Mouse (Mus musculus) frontal cortex, postnatal 36 days (tissue): Measurements from ENCODE around the gene Rps6kc1.

Source experiments
- DNase-seq, 2 experiments: peaks; one replicate each; pipeline ENCODE4 v3.0.0; 2022; ENCODE audit warnings: low spot score in 2 of 2

The Rps6kc1 gene

DNA sequence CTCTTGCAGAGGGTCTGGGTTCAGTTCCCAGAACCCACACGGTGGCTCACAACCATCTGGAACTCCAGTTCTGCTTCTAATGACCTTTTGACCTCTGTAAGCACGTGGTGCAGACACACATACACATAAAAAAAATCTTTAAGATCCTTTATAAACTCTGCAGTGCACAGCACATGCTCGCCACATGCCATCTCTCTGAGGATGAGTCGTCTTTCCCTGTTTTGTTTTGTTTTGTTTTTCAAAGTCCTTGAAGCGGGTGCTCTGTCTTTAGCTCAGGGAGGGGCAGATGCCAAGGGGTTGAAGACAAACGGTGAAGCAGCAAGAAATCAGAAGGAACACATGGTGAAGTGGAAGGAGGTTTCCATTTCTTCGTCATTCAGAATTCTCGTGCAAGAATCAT, 143.9 kb downstream of the Rps6kc1 start:
- DNase-seq = no peak

DNA sequence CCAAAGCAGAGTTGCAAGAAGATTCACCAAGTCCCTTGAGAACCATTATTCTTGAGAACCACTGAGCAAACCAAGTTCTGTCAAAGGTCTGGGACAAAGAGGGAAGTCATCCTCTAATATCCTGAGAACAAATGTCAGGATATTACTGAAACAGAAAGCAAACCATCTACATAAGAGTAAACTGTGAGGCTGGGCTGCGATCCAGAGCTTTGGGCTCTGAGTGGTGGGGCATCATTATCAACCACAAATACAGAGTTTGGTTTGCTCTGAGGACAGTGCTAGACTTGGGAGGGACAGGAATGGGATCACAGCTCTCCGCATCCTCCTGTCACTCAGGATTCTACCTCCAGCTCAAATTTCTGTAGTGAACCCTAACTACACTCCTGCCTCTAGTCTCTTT, 144.8 kb downstream of the Rps6kc1 start:
- no peak for DNase-seq

DNA sequence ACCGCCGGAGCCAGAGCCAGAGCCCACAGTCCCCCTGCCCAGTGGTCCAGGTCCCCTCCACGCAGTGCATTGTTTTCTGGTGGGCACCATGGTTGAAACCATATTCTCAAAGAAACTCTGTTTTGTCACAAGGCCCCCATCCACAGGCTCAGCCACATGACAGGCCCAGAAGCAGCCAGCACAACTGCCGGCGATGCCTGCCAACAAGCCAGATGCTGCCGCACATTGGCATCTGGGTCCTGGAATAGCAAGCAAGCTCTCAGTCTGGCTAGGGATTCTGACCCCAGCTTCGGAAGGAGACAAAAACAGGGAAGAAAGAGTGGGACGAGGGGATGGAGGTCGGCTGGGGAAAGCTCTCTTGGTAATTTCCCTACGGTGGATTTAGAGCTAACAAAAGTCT, 147.8 kb downstream of the Rps6kc1 start:
- peak; percentile 34 to 58 for DNase-seq

DNA sequence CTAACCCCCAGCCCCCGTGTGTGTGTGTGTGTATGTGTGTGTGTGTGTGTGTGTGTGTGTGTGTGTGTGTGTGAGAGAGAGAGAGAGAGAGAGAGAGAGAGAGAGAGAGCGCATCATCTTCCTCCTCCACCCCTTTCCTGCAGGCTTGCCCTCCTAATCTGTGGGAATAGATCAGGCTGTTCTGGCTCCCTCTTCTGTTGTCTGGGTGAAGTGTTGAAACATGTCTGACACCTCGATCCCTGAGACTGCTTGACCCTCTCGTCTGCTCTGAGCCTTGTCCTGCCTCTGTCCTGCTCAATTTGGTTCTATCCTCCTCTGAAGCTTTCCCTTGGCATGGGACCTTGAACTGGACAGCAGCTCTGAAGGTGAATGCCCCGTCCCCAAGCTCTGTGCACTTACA, 149.8 kb downstream of the Rps6kc1 start:
- DNase-seq = no peak

DNA sequence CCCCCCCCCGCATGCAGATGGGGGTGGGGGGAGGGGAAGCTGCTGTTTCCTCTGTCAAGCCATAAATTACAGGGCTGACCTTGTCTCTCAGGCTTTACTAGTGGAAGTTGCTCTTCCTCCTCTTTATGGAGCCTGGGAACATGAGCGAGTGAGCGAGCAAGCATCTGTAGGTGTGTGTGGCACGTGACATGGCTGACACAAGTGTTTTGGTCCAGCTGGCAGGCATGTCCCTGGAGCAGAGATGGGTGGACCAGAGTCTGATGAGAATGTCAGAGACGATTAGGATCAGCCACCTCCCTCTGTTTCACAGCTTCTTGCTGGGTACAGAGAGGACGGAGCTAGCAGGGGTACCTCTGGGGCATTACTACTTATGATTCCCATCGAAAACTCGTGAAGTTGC, 153.7 kb downstream of the Rps6kc1 start:
- no peak for DNase-seq

DNA sequence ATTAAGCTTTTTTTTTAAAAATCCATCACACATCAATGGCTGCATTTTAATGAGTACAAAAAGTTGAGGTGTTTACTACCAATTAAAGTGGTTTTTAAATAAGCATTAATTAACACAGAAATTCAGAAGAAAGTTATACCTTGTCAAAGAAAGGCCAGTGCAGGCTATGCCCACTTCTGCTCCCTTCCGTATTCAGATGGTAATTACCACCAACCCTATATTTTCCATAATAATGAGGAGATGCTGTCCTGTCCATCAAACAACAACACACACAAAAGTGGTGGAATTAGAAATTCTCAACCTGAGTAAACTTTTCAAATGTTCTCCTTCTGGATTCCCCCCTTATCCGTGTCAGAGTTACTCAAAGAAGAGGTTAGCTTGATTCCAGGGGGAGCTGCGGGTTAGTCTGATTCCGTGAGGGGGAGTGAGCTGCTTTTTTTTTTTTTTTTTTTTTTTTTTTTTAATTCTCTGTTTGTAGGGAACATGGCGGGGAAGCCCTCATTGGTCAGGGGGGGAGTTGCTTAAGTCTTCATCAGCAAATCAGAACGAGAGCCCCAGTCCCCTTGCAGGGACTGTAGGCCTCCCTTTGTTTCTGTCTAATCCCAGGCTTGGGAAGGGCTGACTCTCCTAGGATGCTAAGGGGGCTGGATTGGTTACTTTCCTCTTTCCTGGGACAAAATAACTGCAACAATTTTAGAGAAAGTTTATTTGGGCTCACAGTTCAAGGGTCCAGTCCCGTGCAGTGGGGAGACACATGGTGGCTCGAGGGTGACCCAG, 159.6 kb downstream of the Rps6kc1 start:
- no peak for DNase-seq

DNA sequence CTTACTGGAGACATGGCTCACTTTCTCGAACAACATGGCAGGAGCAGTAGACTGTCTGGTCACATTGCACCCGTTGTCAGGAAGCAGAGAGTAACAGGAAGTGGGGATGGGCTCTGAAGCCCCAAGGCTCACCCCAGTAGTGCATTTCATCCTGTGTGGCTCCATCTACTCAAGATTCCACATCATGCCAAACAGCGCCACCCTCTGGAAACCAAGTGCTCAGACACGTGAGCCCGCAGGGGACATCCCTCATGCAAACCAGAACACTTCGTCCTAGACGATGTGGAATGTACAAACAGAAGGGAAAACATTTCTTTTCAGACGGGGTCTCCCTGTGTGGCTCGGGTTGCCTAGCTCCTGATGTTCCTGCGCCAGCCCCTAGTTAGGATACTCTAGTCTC, 162.6 kb downstream of the Rps6kc1 start:
- no peak for DNase-seq

DNA sequence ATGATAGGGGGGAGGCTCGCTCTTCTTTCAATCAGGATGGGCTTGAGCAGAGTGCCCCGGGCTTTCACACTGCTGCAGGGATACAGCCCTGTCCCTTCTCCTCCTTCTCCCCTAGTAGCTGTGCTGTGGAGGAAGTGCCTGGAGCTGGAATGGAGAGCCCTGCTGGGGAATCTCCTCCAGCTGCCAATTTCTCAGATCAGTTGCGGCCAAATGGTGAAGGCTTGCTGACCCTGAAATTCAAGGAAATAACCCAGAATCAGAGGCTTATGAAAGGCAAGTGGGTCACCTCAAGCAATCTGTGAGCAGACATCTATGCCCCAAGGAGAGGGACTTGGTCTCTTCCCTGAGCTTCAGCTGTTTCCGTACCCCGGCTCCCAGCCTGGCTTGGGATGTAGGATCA, 170.1 kb downstream of the Rps6kc1 start:
- no peak for DNase-seq

DNA sequence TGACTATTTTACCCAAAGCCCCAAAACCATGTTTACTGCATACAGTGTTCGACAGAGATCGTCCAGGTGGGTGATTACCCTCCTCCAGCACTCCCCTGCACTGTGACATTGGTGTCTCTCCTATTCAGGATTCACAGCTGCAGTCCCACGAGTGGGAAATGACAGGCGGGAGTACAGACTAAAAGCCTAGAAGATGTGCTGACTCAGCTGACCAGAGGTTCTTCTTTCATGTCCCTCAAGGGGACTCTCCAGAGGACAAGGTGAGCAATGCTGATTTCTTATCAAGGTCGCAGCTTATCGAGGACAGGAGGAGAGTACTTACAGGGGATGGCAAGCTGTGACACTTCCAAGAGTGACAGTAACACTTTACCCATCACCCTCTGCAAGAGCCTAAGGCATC, 178.8 kb downstream of the Rps6kc1 start:
- DNase-seq = no peak

DNA sequence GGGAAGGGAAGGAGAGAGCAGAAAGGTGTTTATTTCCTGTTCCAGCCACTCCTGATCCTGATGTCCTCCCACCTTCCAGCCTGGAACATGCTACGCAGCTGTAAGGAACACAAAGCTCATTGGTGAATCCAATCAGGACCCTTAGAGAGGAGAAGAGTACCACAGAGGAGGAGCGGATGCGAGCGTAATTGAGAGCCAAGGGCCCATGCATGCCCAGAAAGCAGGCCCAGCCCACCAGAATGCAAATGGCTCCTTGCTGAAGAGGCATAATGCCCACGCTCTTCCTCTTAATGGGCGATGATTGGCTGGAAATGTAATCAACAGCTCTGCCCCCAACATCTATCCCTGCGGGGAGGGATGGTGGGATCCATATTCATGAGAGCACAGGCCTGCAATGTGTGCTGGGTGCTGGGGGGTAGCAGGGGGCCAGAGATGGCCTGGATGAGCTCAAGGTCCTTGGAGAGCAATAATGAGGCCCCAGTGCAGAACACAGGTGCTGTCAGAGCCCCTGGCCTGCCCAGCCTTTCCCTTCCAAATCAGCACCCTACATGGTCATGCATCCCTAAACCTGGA, 182.0 kb downstream of the Rps6kc1 start:
- DNase-seq = no peak

DNA sequence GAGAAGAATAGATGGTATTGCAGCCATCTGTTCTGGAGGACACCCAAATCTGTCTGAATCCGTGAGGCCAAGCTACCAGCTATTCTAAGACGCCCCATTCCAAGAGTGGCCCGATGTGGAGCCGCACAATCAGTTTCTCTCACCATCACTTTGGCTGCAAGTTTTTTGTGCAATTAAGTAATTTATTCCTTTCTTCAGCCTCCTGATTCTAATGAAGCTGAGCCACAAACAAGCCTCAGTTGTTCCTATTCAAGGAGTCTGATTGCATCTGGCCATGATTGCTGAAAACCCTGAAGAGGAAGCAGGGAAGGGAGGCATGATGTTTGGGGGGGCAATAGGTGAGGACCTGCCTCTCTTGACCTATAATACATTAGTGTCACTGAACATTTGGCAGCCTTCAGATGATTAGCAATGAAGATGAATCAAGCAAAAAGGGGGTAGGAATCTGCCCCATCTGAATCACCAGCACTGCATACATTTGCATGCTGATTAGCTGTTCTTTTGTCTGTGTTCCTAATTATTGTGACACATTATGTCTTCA, 183.4 kb downstream of the Rps6kc1 start:
- DNase-seq = peak in 1 of 2 experiments; percentile 34

DNA sequence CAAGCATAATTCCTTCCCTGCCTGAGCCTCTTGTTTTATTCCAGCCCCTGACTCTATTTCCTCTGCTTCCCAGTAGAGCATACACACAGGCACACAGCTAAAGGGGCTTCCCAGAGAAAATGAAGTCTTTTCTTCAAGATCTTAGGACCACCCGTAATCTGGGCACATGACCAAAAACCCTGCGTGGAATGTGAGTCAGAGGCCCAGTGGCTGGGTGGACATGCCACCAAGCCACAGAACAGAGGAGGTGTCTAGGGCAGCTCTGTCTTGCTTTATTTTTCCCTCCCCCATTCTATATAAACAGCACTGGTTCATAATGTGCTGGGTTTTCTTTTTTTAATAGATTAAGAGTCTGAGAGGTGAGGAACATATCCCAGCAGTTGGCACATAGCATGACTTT, 184.2 kb downstream of the Rps6kc1 start:
- no peak for DNase-seq

DNA sequence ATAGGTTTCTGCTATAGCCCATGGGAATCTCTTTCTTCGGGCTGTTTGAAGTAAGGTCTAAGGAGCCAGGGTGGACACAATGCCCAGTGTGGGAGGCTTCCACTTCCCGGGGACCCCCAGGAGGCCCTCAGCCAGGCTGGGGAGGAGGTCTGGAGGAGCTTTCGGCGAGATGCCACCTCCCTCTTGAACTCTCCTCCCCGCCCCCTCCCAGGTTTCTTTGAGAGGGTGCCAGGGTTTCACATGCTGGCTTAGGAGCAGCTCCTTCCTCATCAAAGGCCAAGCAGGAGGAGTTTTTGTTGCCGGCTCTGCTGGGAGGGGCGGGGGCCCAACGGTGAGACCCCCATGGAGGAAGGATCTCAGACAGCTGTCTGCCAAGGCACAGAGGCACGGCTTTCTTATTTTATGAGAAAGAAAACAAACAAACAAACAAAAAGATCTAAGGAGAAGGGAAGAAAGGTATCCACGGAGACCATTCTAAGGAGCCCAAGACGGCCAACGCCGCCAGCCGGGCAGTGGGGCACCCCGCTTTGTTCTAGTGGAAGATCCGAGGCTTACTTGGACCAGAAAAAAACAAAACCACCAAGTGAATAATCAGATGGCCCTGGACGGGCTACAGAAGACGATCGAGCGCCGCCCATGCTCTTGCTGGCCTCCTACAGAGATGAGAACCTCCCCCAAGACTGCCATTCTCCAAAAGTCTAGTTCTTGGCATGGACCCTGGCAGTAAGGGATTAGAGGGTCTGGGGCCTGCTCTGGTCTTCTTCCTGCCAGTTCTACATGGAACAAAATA, 186.8 kb downstream of the Rps6kc1 start:
- peak in 1 of 2 experiments; percentile 41 for DNase-seq

DNA sequence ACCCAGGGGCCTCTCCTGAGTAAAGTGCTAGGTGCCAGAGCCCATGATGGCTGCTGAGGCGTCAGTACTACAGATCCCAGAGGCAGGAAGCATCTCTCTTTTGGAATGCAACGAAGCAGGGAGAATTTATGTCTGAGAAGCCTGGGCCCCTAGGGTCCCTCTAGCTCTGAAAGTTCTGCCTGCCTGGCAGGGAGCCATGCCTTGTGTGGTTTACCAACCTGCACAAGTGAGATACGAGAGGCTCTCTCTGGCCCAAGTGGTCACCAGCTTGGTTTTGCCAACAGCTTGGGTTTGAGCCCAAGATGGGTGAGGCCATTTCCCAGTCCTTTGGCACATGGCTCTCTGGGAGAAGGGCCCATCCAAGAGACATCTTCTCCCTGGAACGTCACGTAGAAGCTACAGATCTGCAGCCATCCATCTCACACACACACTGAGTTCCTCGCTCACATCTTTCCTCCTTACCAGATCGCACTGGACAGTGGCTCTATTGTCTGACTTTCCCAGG, 187.6 kb downstream of the Rps6kc1 start:
- DNase-seq = no peak

DNA sequence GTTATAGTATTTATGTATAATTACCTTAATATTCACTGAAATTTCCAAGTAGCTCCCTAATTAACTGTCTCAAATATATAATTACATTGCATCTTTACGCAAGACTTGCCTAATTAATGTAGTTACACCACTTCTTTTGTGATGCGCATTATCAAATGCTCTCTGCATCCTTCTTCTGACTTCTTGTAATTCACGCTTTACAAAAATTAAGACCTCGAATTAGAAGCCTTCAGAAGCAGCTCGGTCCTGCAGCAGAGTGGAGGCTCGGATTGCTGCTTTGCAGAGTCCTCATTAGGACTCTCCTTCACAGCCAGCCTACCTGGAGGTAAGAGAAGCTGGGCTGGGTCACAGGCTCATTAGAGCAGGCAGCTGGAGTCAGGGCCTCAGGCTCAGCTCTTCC, 197.7 kb downstream of the Rps6kc1 start:
- no peak for DNase-seq

DNA sequence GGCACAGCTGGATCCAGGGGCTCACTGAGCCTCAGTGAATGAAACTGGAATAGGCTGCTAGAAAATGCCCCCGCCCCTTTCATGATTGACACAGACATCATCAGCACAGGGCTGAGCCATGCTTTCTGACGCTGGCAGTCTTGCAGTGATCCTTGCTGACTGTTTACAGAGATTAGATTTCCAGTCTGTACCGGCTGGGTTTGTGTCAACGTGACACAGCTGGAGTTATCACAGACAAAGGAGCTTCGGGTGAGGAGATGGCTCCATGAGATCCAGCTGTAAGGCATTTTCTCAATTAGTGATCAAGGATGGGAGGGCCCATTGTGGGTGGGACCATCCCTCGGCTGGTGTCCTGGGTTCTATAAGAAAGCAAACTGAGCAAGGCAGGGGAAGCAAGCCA, 214.0 kb downstream of the Rps6kc1 start:
- DNase-seq = no peak

DNA sequence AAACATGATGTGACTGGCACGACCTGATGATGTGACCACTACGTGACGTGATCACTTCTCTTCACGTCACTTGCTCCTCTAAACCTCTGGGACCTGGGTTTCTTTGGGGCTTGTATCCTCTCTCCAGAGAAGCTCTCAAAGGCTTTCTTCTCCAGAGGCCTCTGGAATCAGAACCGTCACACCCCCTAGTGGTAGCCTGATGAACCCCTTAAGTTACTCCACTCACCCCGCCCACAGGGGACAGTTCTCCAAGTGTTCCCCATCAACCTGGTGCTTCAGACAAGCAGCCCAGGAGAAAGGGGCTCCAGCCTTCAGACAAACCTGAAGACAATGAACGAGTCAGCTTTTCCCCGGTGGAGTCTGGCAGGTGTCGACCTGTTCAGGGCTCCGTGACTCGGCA, 216.0 kb downstream of the Rps6kc1 start:
- peak; percentile 56 to 59 for DNase-seq

DNA sequence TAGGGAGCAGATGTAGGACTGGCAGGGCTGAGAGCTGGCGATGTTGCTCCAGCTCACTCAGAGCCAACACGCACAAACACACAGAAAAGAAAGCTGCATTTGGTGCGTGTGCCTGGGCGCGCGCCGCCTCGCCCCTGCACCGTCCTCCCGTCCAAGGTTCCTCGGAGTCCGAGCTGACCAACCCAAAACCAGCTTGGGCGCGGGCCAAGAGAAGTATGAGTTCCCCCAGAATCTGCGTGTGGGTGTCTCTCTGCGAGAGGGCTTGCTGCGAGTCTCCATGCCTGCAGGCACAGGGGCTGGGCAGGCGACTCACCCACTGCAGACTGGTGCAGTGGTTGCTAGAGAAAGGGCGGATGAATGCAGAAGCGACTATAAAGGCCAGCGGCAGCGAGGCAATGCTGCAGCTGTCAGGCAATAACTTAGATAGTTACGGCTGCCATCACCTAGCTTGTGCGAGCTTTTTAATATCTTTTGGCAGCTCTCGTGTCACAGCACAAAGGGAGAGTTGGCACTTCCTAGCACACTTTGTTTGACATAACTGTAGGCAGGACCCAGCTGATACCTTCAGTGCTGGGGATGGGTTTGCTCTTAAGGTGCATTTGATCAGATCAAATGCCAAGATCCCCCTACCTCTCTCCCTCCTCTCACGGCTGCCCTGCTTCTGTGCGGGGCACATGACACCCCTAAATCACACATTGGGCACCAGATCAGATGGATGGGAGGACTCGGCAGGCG, 220.9 kb downstream of the Rps6kc1 start:
- DNase-seq = peak; percentile 19 to 35

DNA sequence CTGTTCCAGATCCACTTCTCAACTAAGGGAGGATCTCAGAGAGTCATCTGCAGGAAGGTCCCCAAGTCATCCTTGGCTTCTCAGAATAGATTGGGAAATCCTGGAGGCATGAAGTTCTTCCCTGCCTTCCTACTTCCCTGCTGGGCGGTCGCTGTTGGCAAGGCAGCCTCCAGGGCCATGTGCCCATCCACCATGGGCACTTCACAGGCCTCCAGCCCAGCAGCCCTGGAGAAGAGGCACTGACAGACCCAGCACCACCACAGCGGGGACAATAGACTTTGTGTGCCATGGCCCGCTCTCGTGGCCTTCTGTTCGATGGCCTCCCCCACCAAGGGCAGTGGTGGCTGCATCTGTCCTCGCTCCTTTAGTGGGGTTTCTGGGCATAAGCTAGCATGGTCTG, 228.5 kb downstream of the Rps6kc1 start:
- DNase-seq = no peak

DNA sequence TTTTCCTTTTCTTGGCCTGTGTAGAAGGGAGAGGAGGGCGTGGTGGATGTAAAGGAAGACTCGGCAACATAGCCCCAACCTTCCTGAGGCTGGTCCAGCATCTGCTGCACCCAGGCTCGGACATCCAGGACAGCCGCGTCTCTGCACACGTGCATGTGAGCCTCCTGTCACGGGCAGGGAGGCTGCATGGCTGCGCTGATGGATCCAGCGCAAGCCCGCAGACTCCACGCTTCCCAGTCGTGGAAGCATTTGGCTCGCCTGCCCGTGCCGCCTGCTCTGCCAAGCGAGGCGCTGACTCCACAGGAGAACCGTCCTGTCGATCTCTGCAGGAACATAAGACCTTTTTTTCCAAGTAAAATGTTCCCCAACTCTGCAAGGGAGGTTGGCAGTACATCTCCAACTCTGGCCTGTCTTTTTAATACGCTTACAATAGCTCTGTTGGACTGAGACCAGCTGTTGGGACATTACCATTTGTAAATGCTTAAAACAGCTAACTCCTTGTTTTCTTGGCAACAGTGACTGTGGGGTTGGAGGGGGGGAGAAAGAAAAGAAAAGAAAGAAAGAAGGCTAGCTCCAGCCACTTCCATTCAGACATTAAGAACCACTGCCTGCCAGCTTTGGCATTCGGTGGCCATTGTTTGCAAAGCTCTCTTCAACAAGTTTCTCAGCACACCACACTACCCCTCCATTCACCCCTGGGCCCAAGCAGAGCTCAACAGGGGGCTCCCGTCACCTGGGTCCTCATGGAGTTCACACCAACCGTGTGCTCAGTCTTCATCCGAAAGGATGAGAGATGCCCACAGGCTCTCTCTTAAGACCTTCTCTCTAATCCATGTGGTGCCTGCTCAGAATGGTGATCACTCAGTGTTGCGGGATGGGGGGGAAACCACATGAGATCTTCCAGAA, 229.3 kb downstream of the Rps6kc1 start:
- peak; percentile 63 to 67 for DNase-seq

DNA sequence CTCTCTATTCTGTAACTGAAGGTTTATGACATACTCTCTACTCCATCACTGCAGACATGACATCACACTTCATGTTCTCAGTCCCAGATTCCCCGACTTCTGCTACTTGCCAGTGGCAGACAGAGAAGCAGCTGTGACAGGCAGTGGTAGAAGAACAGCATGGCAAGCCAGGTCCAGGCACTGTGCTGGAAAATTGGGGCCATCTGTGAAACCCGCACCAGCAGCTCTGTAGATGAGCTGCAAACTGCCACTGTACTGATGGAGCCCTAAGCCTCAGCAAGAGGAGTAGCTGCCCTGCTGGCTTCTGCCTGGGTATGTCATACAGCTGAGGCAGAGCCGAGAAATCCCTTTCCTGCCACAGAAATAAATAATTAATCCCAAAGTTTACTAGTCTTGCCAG, 236.1 kb downstream of the Rps6kc1 start:
- DNase-seq = no peak
